Mouse (Mus musculus) lung, embryonic 14.5 days (tissue): ENCODE results near the gene Nphp4. TPM values are rescaled to one million over a fixed set of nuclear protein-coding genes. Genes with fewer than 3 reads are reported as not detected.

ENCODE experiments used
- ATAC-seq: fragments of 200-750 bp; cut with Nextera tagmentation; 2 replicates; pipeline ENCODE4 v1.8.0; 2017; ENCODE audit warnings: mild to moderate bottlenecking, moderate TSS enrichment, moderate library complexity; ENCODE audit not compliant: insufficient read depth
- DNase-seq: peaks from one replicate; pipeline ENCODE4 v3.0.0-alpha.2; 2015
- H3K27ac ChIP-seq: fragments of 300-500 bp; sonication (generic); 2 replicates; pipeline ENCODE4 v1.5.1; 2014; ENCODE audit warnings: low read depth, mild to moderate bottlenecking, moderate library complexity
- H3K27me3 ChIP-seq: fragments of 300-500 bp; sonication (generic); 2 replicates; pipeline ENCODE4 v1.6.1; 2014; ENCODE audit warnings: low read length, control low read depth; ENCODE audit not compliant: insufficient read depth
- H3K36me3 ChIP-seq: fragments of 300-500 bp; sonication (generic); 2 replicates; pipeline ENCODE4 v1.6.1; 2014; ENCODE audit warnings: control low read depth; ENCODE audit not compliant: insufficient read depth
- H3K4me1 ChIP-seq: fragments of 300-500 bp; sonication (generic); 2 replicates; pipeline ENCODE4 v1.6.1; 2014; ENCODE audit warnings: antibody characterized with exemption, control low read depth; ENCODE audit not compliant: insufficient read depth
- H3K4me2 ChIP-seq: fragments of 300-500 bp; sonication (generic); 2 replicates; pipeline ENCODE4 v1.6.1; 2014; ENCODE audit warnings: mild to moderate bottlenecking
- H3K4me3 ChIP-seq: fragments of 300-500 bp; sonication (generic); 2 replicates; pipeline ENCODE4 v1.5.1; 2014; ENCODE audit warnings: low read depth, low read length
- H3K9ac ChIP-seq: fragments of 300-500 bp; sonication (generic); 2 replicates; pipeline ENCODE4 v1.6.1; 2014
- H3K9me3 ChIP-seq: fragments of 300-500 bp; sonication (generic); 2 replicates; pipeline ENCODE4 v1.6.1; 2016; ENCODE audit warnings: low read depth, low read length, control low read depth
- CTCF ChIP-seq: IDR thresholded peaks from 2 replicates; pipeline ENCODE4 v1.5.1; 2016; ENCODE audit warnings: antibody characterized with exemption, low read depth
- WGBS: fragments of 180-500 bp; shearing (Covaris S2); extraction: QIAGEN DNeasy Blood & Tissue Kit; methylation state at CpG from one replicate; pipeline ENCODE4 v1.1.7; 2014; 5-methylcytosine and 5-hydroxymethylcytosine counted together
- polyA plus RNA-seq: library from polyadenylated mRNA; unstranded; fragments of >200 nt; fragmentation: Nextera tagmentation; extraction: Ambion mirVana; gene quantifications from 2 replicates; pipeline ENCODE4 v1.2.1, GENCODE M21; 2014

Gene Nphp4
- polyA plus RNA-seq, 1 experiment from 2014 or later, result 3.7 TPM

DNA sequence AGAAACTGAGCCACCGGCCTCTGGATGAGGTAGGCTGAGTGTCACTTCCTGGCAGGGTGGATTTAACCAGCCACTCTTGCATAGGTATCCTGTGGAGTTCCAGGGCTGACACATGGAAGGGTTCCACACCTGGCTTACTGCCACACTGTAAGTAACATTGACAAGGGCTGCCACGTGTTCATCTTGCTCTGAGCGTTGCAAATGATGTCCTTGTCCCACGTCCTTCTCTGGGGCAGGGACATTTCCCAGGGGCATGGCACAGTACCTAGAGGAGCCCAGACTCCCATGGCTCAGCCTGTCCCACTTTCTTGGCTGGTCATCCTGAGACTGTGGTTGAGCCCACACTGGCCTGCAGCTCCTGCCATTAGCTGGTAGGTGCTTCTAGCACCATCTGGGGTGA lies 91.5 kb downstream of the Nphp4 start:
- ATAC-seq (no peak), DNase-seq (no peak)
- no peaks in the 10 kb centered on the region for H3K36me3 ChIP-seq
- no peak overlapping the region for H3K4me3 ChIP-seq
- no peak overlapping the region for H3K27ac ChIP-seq
- H3K27me3 ChIP-seq, result no peaks in the 10 kb centered on the region
- H3K9me3 ChIP-seq, result no peaks in the 10 kb centered on the region
- H3K4me2 ChIP-seq, result no peak overlapping the region
- no peak for TF ChIP-seq CTCF
- 57% methylated on average over 4 of the region's 4 CpGs for WGBS
- H3K9ac ChIP-seq, result no peak overlapping the region
- no peaks in the 10 kb centered on the region for H3K4me1 ChIP-seq

DNA sequence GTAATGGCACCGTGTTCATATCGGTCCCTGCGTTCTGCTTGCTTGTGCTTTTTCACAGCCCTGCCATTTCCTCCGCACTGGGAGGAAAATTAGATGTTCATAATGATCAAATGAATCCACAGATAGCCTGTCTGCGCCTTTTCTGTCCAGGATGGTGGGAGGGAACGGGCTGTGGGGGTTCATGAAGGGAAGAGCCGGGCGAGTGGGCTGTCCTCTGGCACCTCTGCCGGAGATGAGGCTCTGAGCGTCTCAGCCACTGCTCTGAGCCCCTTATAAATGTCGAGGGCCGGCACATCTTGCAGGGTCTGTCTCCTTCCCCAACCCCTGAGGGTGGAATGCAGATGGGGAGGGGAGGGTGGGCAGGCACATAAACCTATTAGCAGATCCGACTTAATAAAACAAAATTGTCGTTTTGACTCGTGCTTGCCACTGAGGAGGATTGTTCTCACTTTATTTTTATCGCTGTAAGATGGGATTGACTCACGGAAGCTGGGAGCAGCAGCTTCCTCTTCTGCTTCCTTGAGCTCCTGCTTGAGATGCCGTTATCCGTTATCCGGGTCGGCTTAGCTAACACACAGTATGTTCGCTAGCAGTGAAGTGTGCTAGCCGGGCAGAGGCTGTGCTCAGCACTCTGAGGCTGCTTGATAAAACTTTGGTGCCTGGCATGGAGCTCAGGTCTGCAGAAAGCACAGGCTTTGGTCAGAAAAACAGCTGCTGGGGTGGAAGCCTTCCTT lies 92.3 kb downstream of the Nphp4 start:
- H3K27me3 ChIP-seq, result no peaks in the 10 kb centered on the region
- ATAC-seq (no peak), DNase-seq (no peak)
- H3K27ac ChIP-seq, result no peak overlapping the region
- no peaks in the 10 kb centered on the region for H3K4me1 ChIP-seq
- no peak overlapping the region for H3K4me2 ChIP-seq
- no peaks in the 10 kb centered on the region for H3K36me3 ChIP-seq
- TF ChIP-seq CTCF, result no peak
- H3K9me3 ChIP-seq, result no peaks in the 10 kb centered on the region
- H3K4me3 ChIP-seq, result no peak overlapping the region
- WGBS, result 32% methylated on average over 23 of the region's 23 CpGs
- H3K9ac ChIP-seq, result no peak overlapping the region

DNA sequence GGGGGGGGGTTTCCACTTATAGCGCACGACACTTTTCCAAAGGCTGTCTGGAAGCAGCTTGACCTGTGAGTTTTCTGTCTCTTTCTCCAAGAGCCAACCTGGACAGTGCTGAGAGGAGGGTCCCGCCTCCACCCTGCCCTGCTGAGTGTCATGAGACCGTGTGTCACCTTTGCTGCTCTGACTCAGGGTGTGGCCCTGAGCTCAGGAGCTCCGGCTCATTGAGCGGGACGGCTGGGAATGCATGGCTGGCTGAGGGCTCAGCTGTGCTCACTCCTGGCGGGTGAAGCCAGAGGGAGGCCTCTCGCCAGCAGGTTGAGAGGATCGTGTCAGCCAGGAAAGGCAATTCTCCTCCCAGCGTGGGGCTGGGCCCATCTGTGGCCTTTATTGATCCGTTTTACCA lies 97.8 kb downstream of the Nphp4 start:
- ATAC-seq (no peak), DNase-seq (no peak)
- Histone ChIP-seq H3K36me3 (no peaks in the 10 kb centered on the region), H3K9me3 (no peaks in the 10 kb centered on the region), H3K9ac (no peak overlapping the region), H3K4me2 (no peak overlapping the region), H3K27me3 (no peaks in the 10 kb centered on the region), H3K27ac (no peak overlapping the region), H3K4me3 (no peak overlapping the region), H3K4me1 (no peaks in the 10 kb centered on the region)
- 50% methylated on average over 12 of the region's 12 CpGs for WGBS
- TF ChIP-seq CTCF, result no peak

DNA sequence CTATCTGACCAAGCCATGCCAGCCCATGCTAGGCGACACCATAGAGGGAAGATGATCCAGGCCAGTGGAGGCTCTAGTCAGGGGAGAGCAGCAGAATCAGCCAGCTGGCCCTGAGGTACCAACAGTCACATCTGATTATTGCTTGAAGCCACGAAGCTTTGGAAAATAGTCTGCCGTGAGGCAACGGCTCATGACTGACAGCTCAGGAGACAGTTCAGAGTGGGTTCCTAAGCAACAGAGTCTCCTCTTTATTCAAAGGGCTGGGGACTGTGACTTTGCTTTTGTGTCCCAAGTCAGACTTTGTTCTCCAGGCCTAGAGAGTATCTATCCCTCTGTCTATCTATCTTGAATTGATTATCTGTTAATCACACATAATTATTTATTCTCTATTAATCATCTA lies 100.3 kb downstream of the Nphp4 start:
- TF ChIP-seq CTCF, result no peak
- DNase-seq (no peak), ATAC-seq (no peak)
- no peaks in the 10 kb centered on the region for H3K9me3 ChIP-seq
- H3K4me2 ChIP-seq, result no peak overlapping the region
- no peak overlapping the region for H3K4me3 ChIP-seq
- H3K4me1 ChIP-seq, result no peaks in the 10 kb centered on the region
- no peak overlapping the region for H3K27ac ChIP-seq
- H3K36me3 ChIP-seq, result no peaks in the 10 kb centered on the region
- H3K27me3 ChIP-seq, result no peaks in the 10 kb centered on the region
- 68% methylated on average over 4 of the region's 4 CpGs for WGBS
- H3K9ac ChIP-seq, result no peak overlapping the region

DNA sequence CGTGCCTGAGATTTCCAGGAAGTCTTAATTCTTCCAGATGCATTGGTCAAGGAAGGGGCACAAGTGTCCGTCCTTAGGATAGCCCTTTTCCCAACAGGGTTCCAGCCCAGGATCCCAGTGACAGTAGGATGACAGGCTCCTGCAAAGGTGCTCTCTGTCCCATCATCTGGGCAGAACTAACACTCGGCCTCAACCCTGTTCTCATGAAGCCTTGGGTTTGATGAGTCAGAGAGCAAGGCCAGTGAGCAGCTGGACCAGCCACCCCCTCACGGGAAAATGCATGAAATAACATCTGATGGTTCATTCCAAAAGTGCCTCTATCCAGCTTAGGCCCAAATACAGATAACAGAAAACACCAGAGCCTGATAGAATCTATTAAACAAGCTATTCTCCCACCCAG lies 103.5 kb downstream of the Nphp4 start:
- H3K9me3 ChIP-seq, result no peaks in the 10 kb centered on the region
- no peak for DNase-seq
- H3K9ac ChIP-seq, result no peak overlapping the region
- ATAC-seq, result no peak
- H3K4me1 ChIP-seq, result no peaks in the 10 kb centered on the region
- H3K27ac ChIP-seq, result no peak overlapping the region
- no peaks in the 10 kb centered on the region for H3K36me3 ChIP-seq
- H3K4me2 ChIP-seq, result no peak overlapping the region
- no peak overlapping the region for H3K4me3 ChIP-seq
- no peaks in the 10 kb centered on the region for H3K27me3 ChIP-seq
- 63% methylated on average over 4 of the region's 4 CpGs for WGBS
- no peak for TF ChIP-seq CTCF

DNA sequence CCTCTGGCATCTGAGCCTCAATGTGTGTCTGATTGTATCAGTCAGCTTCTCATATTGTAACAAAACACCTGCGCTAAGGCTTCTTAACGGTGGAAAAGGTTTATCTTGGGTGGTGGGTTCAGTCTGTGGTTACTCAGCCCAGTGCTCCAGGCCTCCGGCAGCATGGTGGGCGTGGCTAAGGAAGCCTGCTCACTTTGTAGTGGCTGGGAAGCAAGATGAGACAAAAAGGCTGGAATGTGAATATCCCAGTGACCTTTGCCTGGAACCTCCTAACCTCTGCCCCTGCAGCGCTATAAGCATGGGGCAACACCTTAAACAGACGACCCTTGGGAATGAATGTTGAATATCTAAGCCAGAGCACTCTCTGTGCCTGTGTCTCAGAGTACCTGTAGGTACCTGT lies 105.7 kb downstream of the Nphp4 start:
- H3K4me2 ChIP-seq, result no peak overlapping the region
- no peaks in the 10 kb centered on the region for H3K36me3 ChIP-seq
- no peak overlapping the region for H3K27ac ChIP-seq
- WGBS, result 30% methylated on average over 6 of the region's 6 CpGs
- ATAC-seq (no peak), DNase-seq (no peak)
- no peak for TF ChIP-seq CTCF
- no peaks in the 10 kb centered on the region for H3K27me3 ChIP-seq
- no peaks in the 10 kb centered on the region for H3K9me3 ChIP-seq
- H3K4me1 ChIP-seq, result no peaks in the 10 kb centered on the region
- H3K4me3 ChIP-seq, result no peak overlapping the region
- no peak overlapping the region for H3K9ac ChIP-seq

DNA sequence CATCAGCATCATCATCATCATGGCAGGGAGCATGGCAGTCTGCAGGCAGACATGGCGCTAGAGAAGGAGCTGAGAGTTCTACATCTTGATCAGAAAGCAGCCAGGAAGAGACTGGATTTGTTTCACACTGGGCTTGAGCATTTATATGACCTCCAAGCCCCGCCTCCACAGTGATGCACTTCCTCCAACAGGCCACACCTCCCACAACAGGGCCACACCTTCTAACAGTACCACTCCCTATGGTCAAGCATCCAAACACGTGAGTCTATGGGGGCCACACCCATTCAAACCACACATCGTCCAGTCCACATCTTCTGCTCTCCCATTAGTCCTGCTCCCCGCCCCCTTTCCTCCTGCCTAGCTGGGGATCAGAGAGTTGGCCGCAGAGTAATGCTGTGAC lies 107.1 kb downstream of the Nphp4 start:
- H3K27ac ChIP-seq, result no peak overlapping the region
- H3K4me1 ChIP-seq, result no peaks in the 10 kb centered on the region
- no peak overlapping the region for H3K9ac ChIP-seq
- DNase-seq, result no peak
- no peak for TF ChIP-seq CTCF
- no peak overlapping the region for H3K4me3 ChIP-seq
- no peak overlapping the region for H3K4me2 ChIP-seq
- WGBS, result 72% methylated on average over 6 of the region's 6 CpGs
- H3K36me3 ChIP-seq, result no peaks in the 10 kb centered on the region
- no peak for ATAC-seq
- H3K27me3 ChIP-seq, result no peaks in the 10 kb centered on the region
- no peaks in the 10 kb centered on the region for H3K9me3 ChIP-seq
